Mouse (Mus musculus) MEL (cell line): ENCODE measurements around the gene Nkd1. TPM values are rescaled to one million over a fixed set of nuclear protein-coding genes. Genes with fewer than 3 reads are reported as not detected.

ENCODE experiments used
- DNase-seq: peaks from one replicate; pipeline ENCODE4 v3.0.0; 2011; ENCODE audit warnings: low read depth, low spot score
- H3K27ac ChIP-seq: 2 replicates; pipeline ENCODE4 v1.5.1; 2012; ENCODE audit warnings: low read depth, mild to moderate bottlenecking, control low read depth, low read length, moderate library complexity; ENCODE audit not compliant: control insufficient read depth
- H3K27me3 ChIP-seq, 2 experiments: fragments of 150-350 bp in 1 of 2; sonication (generic) in 1 of 2; 2 replicates each; pipeline ENCODE4 v1.6.1; 2012; ENCODE audit warnings: low read length in 2 of 2, mild to moderate bottlenecking in 2 of 2, improper control_type of control experiment in 1 of 2, moderate library complexity in 1 of 2; ENCODE audit not compliant: insufficient read depth in 2 of 2, control insufficient read depth in 1 of 2
- H3K36me3 ChIP-seq, 2 experiments: 2 replicates each; pipeline ENCODE4 v1.6.1; 2012 to 2014; ENCODE audit warnings: low read length in 2 of 2, improper control_type of control experiment in 1 of 2, inconsistent platforms in 1 of 2, mild to moderate bottlenecking in 1 of 2; ENCODE audit not compliant: insufficient read depth in 2 of 2, control insufficient read depth in 1 of 2
- H3K4me1 ChIP-seq, 2 experiments: fragments of 150-350 bp in 1 of 2; sonication (generic) in 1 of 2; 2 replicates each; pipeline ENCODE4 v1.6.1; 2012; ENCODE audit warnings: low read length in 2 of 2, improper control_type of control experiment in 1 of 2, mild to moderate bottlenecking in 1 of 2; ENCODE audit not compliant: insufficient read depth in 2 of 2, control insufficient read depth in 1 of 2
- H3K4me3 ChIP-seq, 2 experiments: fragments of 150-350 bp in 1 of 2; sonication (generic) in 1 of 2; 2 replicates each; pipeline ENCODE4 v1.5.1; 2012; ENCODE audit warnings: low read depth in 2 of 2, low read length in 2 of 2, mild to moderate bottlenecking in 2 of 2, moderate library complexity in 2 of 2, control low read depth in 1 of 2, improper control_type of control experiment in 1 of 2; ENCODE audit not compliant: control insufficient read depth in 1 of 2, insufficient read depth in 1 of 2
- H3K79me2 ChIP-seq: 2 replicates; pipeline ENCODE4 v1.6.1; 2012; ENCODE audit warnings: mild to moderate bottlenecking, low read length, moderate library complexity; ENCODE audit not compliant: control insufficient read depth, poor library complexity, insufficient read depth
- H3K9ac ChIP-seq: 2 replicates; pipeline ENCODE4 v1.6.1; 2012; ENCODE audit warnings: low read depth, mild to moderate bottlenecking, control low read depth, low read length, moderate library complexity; ENCODE audit not compliant: control insufficient read depth, poor library complexity, severe bottlenecking
- H3K9me3 ChIP-seq: fragments of 150-350 bp; sonication (generic); replicated peaks from 2 replicates; pipeline ENCODE4 v1.6.1; 2012; ENCODE audit warnings: mild to moderate bottlenecking, low read length, improper control_type of control experiment, moderate library complexity; ENCODE audit not compliant: insufficient read depth
- BHLHE40 ChIP-seq: IDR thresholded peaks from 2 replicates; pipeline ENCODE4 v1.6.1; 2012; ENCODE audit warnings: low read depth, mild to moderate bottlenecking, inconsistent platforms, low read length, improper control_type of control experiment, borderline replicate concordance
- CHD1 ChIP-seq: IDR thresholded peaks from 2 replicates; pipeline ENCODE4 v1.6.1; 2012; ENCODE audit warnings: low read depth, mild to moderate bottlenecking, inconsistent platforms, low read length, improper control_type of control experiment
- CHD2 ChIP-seq: IDR thresholded peaks from 2 replicates; pipeline ENCODE4 v1.6.1; 2011; ENCODE audit warnings: low read length, improper control_type of control experiment
- CTCF ChIP-seq, 3 experiments: IDR thresholded peaks in 2 of 3; conservative IDR thresholded peaks in 1 of 3; 2 replicates each; pipeline ENCODE4 v1.5.1; 2011 to 2012; ENCODE audit warnings: low read length in 3 of 3, low read depth in 2 of 3, mild to moderate bottlenecking in 2 of 3, improper control_type of control experiment in 1 of 3, inconsistent platforms in 1 of 3, mixed read lengths in 1 of 3, moderate library complexity in 1 of 3; ENCODE audit not compliant: control insufficient read depth in 1 of 3, insufficient read depth in 1 of 3, poor library complexity in 1 of 3, severe bottlenecking in 1 of 3
- ETS1 ChIP-seq: IDR thresholded peaks from 2 replicates; pipeline ENCODE4 v1.6.1; 2012; ENCODE audit warnings: low read depth, mild to moderate bottlenecking, inconsistent platforms, low read length, improper control_type of control experiment, moderate library complexity
- GABPA ChIP-seq: IDR thresholded peaks from 2 replicates; pipeline ENCODE4 v1.6.1; 2012; ENCODE audit warnings: low read depth, mild to moderate bottlenecking, inconsistent platforms, low read length, improper control_type of control experiment, moderate library complexity
- JUND ChIP-seq: IDR thresholded peaks from 2 replicates; pipeline ENCODE4 v1.6.1; 2011; ENCODE audit warnings: low read depth, mild to moderate bottlenecking, improper control_type of control experiment, low read length
- KAT2A ChIP-seq: conservative IDR thresholded peaks from 2 replicates; pipeline ENCODE4 v1.6.1; 2012; ENCODE audit warnings: low read depth, low read length, improper control_type of control experiment, inconsistent platforms
- MAX ChIP-seq: IDR thresholded peaks from 2 replicates; pipeline ENCODE4 v1.6.1; 2011; ENCODE audit warnings: low read length, improper control_type of control experiment
- NELFE ChIP-seq: IDR thresholded peaks from 2 replicates; pipeline ENCODE4 v1.6.1; 2011; ENCODE audit warnings: low read depth, low read length, improper control_type of control experiment
- NRF1 ChIP-seq: IDR thresholded peaks from 2 replicates; pipeline ENCODE4 v1.6.1; 2014; ENCODE audit warnings: low read depth, mild to moderate bottlenecking, inconsistent platforms, low read length, improper control_type of control experiment, moderate library complexity; ENCODE audit not compliant: poor library complexity, insufficient read depth, severe bottlenecking
- POLR2A ChIP-seq, 2 experiments: IDR thresholded peaks; 2 replicates each; pipeline ENCODE4 v1.6.1; 2011 to 2012; ENCODE audit warnings: low read length in 2 of 2, mild to moderate bottlenecking in 2 of 2, control low read depth in 1 of 2, improper control_type of control experiment in 1 of 2, low read depth in 1 of 2, moderate library complexity in 1 of 2; ENCODE audit not compliant: control insufficient read depth in 1 of 2, insufficient read depth in 1 of 2, poor library complexity in 1 of 2
- POLR2AphosphoS2 ChIP-seq: IDR thresholded peaks from 2 replicates; pipeline ENCODE4 v1.6.1; 2011; ENCODE audit warnings: low read length, improper control_type of control experiment
- RCOR1 ChIP-seq: IDR thresholded peaks from 2 replicates; pipeline ENCODE4 v1.6.1; 2012; ENCODE audit warnings: low read depth, mild to moderate bottlenecking, inconsistent platforms, low read length, improper control_type of control experiment
- SIN3A ChIP-seq: IDR thresholded peaks from 2 replicates; pipeline ENCODE4 v1.6.1; 2012; ENCODE audit warnings: low read length, improper control_type of control experiment, inconsistent platforms
- TAL1 ChIP-seq: IDR thresholded peaks from 2 replicates; pipeline ENCODE4 v1.6.1; 2012; ENCODE audit warnings: mild to moderate bottlenecking, inconsistent platforms, low read length, moderate library complexity, mixed read lengths
- TCF12 ChIP-seq: IDR thresholded peaks from 2 replicates; pipeline ENCODE4 v1.6.1; 2014; ENCODE audit warnings: low read depth, mild to moderate bottlenecking, inconsistent platforms, low read length, improper control_type of control experiment, moderate library complexity
- USF1 ChIP-seq: IDR thresholded peaks from 2 replicates; pipeline ENCODE4 v1.6.1; 2014; ENCODE audit warnings: low read depth, mild to moderate bottlenecking, inconsistent platforms, low read length, improper control_type of control experiment, moderate library complexity
- USF2 ChIP-seq, 2 experiments: IDR thresholded peaks; 2 replicates each; pipeline ENCODE4 v1.6.1; 2011 to 2012; ENCODE audit warnings: improper control_type of control experiment in 2 of 2, low read length in 2 of 2, borderline replicate concordance in 1 of 2, inconsistent platforms in 1 of 2, low read depth in 1 of 2, mild to moderate bottlenecking in 1 of 2; ENCODE audit not compliant: insufficient read depth in 1 of 2
- ZC3H11A ChIP-seq: IDR thresholded peaks from 2 replicates; pipeline ENCODE4 v1.6.1; 2012; ENCODE audit warnings: low read depth, mild to moderate bottlenecking, inconsistent platforms, low read length, improper control_type of control experiment
- ZKSCAN1 ChIP-seq: IDR thresholded peaks from 2 replicates; pipeline ENCODE4 v1.6.1; 2012; ENCODE audit warnings: low read depth, mild to moderate bottlenecking, inconsistent platforms, low read length, improper control_type of control experiment, moderate library complexity
- ZMIZ1 ChIP-seq: IDR thresholded peaks from 2 replicates; pipeline ENCODE4 v1.6.1; 2012; ENCODE audit warnings: low read depth, mild to moderate bottlenecking, inconsistent platforms, low read length, improper control_type of control experiment, moderate library complexity
- polyA plus RNA-seq, 2 experiments: library from polyadenylated mRNA; stranded (reverse) in 1 of 2; unstranded in 1 of 2; fragments of >175 nt in 1 of 2; fragments of >200 nt in 1 of 2; gene quantifications; 2 replicates each; pipeline versions ENCODE4 v1.2.1 to v1.2.4; 2012; ENCODE audit warnings: low replicate concordance in 2 of 2, low read depth in 1 of 2; ENCODE audit not compliant: insufficient read length in 2 of 2, insufficient read depth in 1 of 2, missing spikeins in 1 of 2
- total RNA-seq: library from RNA; depleted of rRNA; stranded (reverse); fragments of 300-350 nt; gene quantifications from 2 replicates; pipeline ENCODE4 v1.2.3, GENCODE M21; 2012

Nkd1 gene
- total and polyA plus RNA-seq, 3 experiments, result not detected

GRCm38 (mm10) chr8:88559985-88560473 lies 38.9 kb downstream of the Nkd1 start:
- no peak for TF ChIP-seq CHD1
- TF ChIP-seq CHD2, result no peak
- TF ChIP-seq RCOR1, result no peak
- no peak for TF ChIP-seq KAT2A
- no peak for TF ChIP-seq POLR2AphosphoS2
- no peak for TF ChIP-seq ETS1
- no peak for TF ChIP-seq USF2 (IDR thresholded peaks at IDR 0.05; ENCODE audit: borderline replicate concordance in 1 of 2, insufficient read depth in 1 of 2, low read depth in 1 of 2, low read length in 2 of 2)
- TF ChIP-seq ZMIZ1, result no peak
- H3K9me3 ChIP-seq, result no peaks in the 10 kb centered on the region
- H3K27me3 ChIP-seq, result no peaks in the 10 kb centered on the region
- no peaks in the 10 kb centered on the region for H3K36me3 ChIP-seq
- no peak overlapping the region for H3K4me3 ChIP-seq
- H3K27ac ChIP-seq, result no peak overlapping the region
- DNase-seq, result no peak
- H3K9ac ChIP-seq, result no peak overlapping the region
- H3K79me2 ChIP-seq, result no peaks in the 10 kb centered on the region
- no peaks in the 10 kb centered on the region for H3K4me1 ChIP-seq

- Histone ChIP-seq H3K79me2 (no peaks in the 10 kb centered on the region), H3K4me3 (no peak overlapping the region), H3K27ac (no peak overlapping the region), H3K36me3 (no peaks in the 10 kb centered on the region), H3K9ac (no peak overlapping the region), H3K9me3 (no peaks in the 10 kb centered on the region), H3K4me1 (no peaks in the 10 kb centered on the region), H3K27me3 (no peaks in the 10 kb centered on the region)
- no peak for TF ChIP-seq SIN3A
- TF ChIP-seq NRF1, result no peak
- TF ChIP-seq JUND, result no peak
- TF ChIP-seq ZC3H11A, result no peak
- TF ChIP-seq MAX, result no peak
- no peak for TF ChIP-seq RCOR1
- no peak for TF ChIP-seq BHLHE40
- TF ChIP-seq USF1, result no peak
- no peak for TF ChIP-seq CTCF (IDR thresholded peaks at IDR 0.05 in 2 of 3, conservative IDR thresholded peaks at IDR 0.05 in 1 of 3; ENCODE audit: control insufficient read depth in 1 of 3, insufficient read depth in 1 of 3, low read depth in 2 of 3, low read length in 3 of 3, poor library complexity in 1 of 3, severe bottlenecking in 1 of 3)
- no peak for TF ChIP-seq ZKSCAN1
- no peak for TF ChIP-seq TAL1
- no peak for TF ChIP-seq POLR2A (IDR thresholded peaks at IDR 0.05; ENCODE audit: control insufficient read depth in 1 of 2, insufficient read depth in 1 of 2, low read depth in 1 of 2, low read length in 2 of 2, poor library complexity in 1 of 2)
- no peak for TF ChIP-seq GABPA
- no peak for TF ChIP-seq NELFE
- TF ChIP-seq TCF12, result no peak
- DNase-seq, result no peak
These were observed 40.2 kb downstream of the Nkd1 start for GRCm38 (mm10) chr8:88561402-88561801.
